In the genomic region with DNA sequence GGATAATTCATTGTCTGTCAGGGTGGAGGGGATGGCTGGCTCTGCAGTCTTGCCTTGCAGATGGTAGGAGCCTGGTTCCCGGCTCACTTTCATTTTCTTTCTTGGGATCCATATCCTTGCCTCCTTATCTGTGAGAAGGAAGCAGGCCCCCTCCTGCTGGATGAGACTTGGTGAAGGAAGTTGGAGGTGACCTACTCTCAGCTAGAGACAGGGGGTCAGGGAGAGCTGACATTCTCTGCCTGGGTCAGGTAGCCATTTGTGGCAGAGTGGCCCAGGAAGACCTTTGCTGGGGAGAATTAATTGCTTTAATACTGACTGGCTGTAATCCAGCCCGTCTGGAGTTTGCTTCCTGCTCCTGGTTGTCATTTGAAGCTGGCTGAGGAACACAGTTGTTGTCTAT, we compare ENCODE assay signal across 9 mouse cellular contexts.
DNase-seq lines count a peak whose midpoint lies in the region; ATAC-seq and TF ChIP-seq lines count a peak whose summit lies in the region.
"Had no signal": no experiment of that assay in that cellular context is flagged by ENCODE, and none has a peak within 500 bp of the region (broad histone marks: within the 10 kb centered on the region; RNA-seq: fewer than 3 reads in every experiment).

No protein-coding gene starts in this region.

- H3K4me2 ChIP-seq in forebrain, postnatal 0 days (ENCODE audit: low read depth), result no peak overlapping the region
- no peak overlapping the region for H3K4me2 ChIP-seq in liver, embryonic 11.5 days
- peak overlapping the region; percentile 8; the same call in 1 of the 2 replicates for H3K4me2 ChIP-seq in heart, embryonic 16.5 days (ENCODE audit: low read depth, low read length)

- no peak overlapping the region for H3K9ac ChIP-seq in forebrain, postnatal 0 days
- no peak overlapping the region for H3K9ac ChIP-seq in liver, embryonic 11.5 days (ENCODE audit: low read depth, low read length)
- H3K9ac ChIP-seq in heart, embryonic 16.5 days (ENCODE audit: low read length), result no peak overlapping the region

- ATAC-seq in forebrain, postnatal 0 days, result no peak; the same call in 1 of the 2 replicates
- 0 out of 2 replicates have a peak, but pooled peaks have one; percentile 31 for ATAC-seq in liver, embryonic 11.5 days (replicated peaks; ENCODE audit: low FRiP score)
- no peak for ATAC-seq in heart, embryonic 16.5 days (replicated peaks; ENCODE audit: extremely low read depth, insufficient read depth, low FRiP score)

- H3K27ac ChIP-seq in forebrain, embryonic 10.5 days, result 0 out of 2 replicates have a peak overlapping the region, but pooled peaks have one; percentile 15
- no peak overlapping the region for H3K27ac ChIP-seq in forebrain, postnatal 0 days (ENCODE audit: low read depth, low read length)
- no peak overlapping the region for H3K27ac ChIP-seq in liver, embryonic 11.5 days (ENCODE audit: low read depth, low read length)
- H3K27ac ChIP-seq in heart, embryonic 16.5 days (ENCODE audit: low read length), result peak overlapping the region; percentile 41

- H3K9me3 ChIP-seq in forebrain, embryonic 10.5 days, result no peaks in the 10 kb centered on the region
- H3K9me3 ChIP-seq in forebrain, postnatal 0 days (ENCODE audit: low read length), result no peaks in the 10 kb centered on the region
- no peaks in the 10 kb centered on the region for H3K9me3 ChIP-seq in liver, embryonic 11.5 days (ENCODE audit: control insufficient read depth, low read length)
- H3K9me3 ChIP-seq in heart, embryonic 16.5 days (replicated peaks; ENCODE audit: control insufficient read depth, low read length), result no peaks in the 10 kb centered on the region

- H3K36me3 ChIP-seq in forebrain, embryonic 10.5 days (replicated peaks), result no peaks in the 10 kb centered on the region
- no peaks in the 10 kb centered on the region for H3K36me3 ChIP-seq in forebrain, postnatal 0 days (ENCODE audit: insufficient read depth)
- H3K36me3 ChIP-seq in liver, embryonic 11.5 days (ENCODE audit: control insufficient read depth, insufficient read depth, low read length), result no peaks in the 10 kb centered on the region
- H3K36me3 ChIP-seq in heart, embryonic 16.5 days (ENCODE audit: control insufficient read depth, insufficient read depth), result no peaks in the 10 kb centered on the region

- TF ChIP-seq CTCF in forebrain, postnatal 0 days (IDR thresholded peaks at IDR 0.05; ENCODE audit: low read depth), result no peak

- no peaks in the 10 kb centered on the region for H3K27me3 ChIP-seq in forebrain, embryonic 10.5 days (ENCODE audit: poor library complexity, severe bottlenecking)
- no peaks in the 10 kb centered on the region for H3K27me3 ChIP-seq in forebrain, postnatal 0 days (ENCODE audit: insufficient read depth, low read length)
- no peaks in the 10 kb centered on the region for H3K27me3 ChIP-seq in liver, embryonic 11.5 days (replicated peaks; ENCODE audit: control insufficient read depth, insufficient read depth, low read length)
- no peaks in the 10 kb centered on the region for H3K27me3 ChIP-seq in heart, embryonic 16.5 days (ENCODE audit: control insufficient read depth, insufficient read depth, low read length)

- peaks cover 32% of the 10 kb centered on the region for H3K4me1 ChIP-seq in forebrain, embryonic 10.5 days
- H3K4me1 ChIP-seq in forebrain, postnatal 0 days (ENCODE audit: insufficient read depth), result peaks cover 9% of the 10 kb centered on the region; the same call in 1 of the 2 replicates
- peaks cover 7% of the 10 kb centered on the region for H3K4me1 ChIP-seq in liver, embryonic 11.5 days (replicated peaks; ENCODE audit: control insufficient read depth, insufficient read depth, low read length)
- peaks cover 38% of the 10 kb centered on the region for H3K4me1 ChIP-seq in heart, embryonic 16.5 days (ENCODE audit: control insufficient read depth, insufficient read depth, low read length)

- DNase-seq in forebrain, embryonic 10.5 days (ENCODE audit: extremely low spot score, low spot score), result no peak
- DNase-seq in forebrain, postnatal 0 days, result no peak
- DNase-seq in liver, embryonic 11.5 days (ENCODE audit: low spot score), result no peak
- DNase-seq in liver, result no peak
- DNase-seq in kidney, postnatal 36 days, result peak; percentile 36 to 53
- no peak for DNase-seq in testis, postnatal 10 days (ENCODE audit: low spot score)
- no peak for DNase-seq in gastrocnemius, adult 18-20 months (ENCODE audit: low spot score)
- DNase-seq: cerebellum, adult 9-10 months had no signal

- 56% methylated on average over 2 of the region's 2 CpGs for WGBS in forebrain, embryonic 10.5 days
- WGBS in forebrain, postnatal 0 days, result 40% methylated on average over 2 of the region's 2 CpGs
- WGBS in liver, embryonic 11.5 days, result 39% methylated on average over 2 of the region's 2 CpGs
- 34% methylated on average over 2 of the region's 2 CpGs for WGBS in heart, embryonic 16.5 days

- no peak overlapping the region for H3K4me3 ChIP-seq in forebrain, embryonic 10.5 days
- no peak overlapping the region for H3K4me3 ChIP-seq in forebrain, postnatal 0 days (ENCODE audit: low read depth, low read length)
- H3K4me3 ChIP-seq in liver, embryonic 11.5 days (ENCODE audit: low read depth, low read length), result no peak overlapping the region
- H3K4me3 ChIP-seq in heart, embryonic 16.5 days (ENCODE audit: low read length), result no peak overlapping the region

Comparison
In these comparisons a context has a peak if more than half of its experiments do, and no peak if none do; other contexts are left out.
1. H3K27ac ChIP-seq: peak in forebrain, embryonic 10.5 days (single experiment) and heart, embryonic 16.5 days (single experiment); none in forebrain, postnatal 0 days (single experiment) and liver, embryonic 11.5 days (single experiment).
2. DNase-seq: peak in kidney, postnatal 36 days (2 of 2); none in forebrain, embryonic 10.5 days (single experiment), forebrain, postnatal 0 days (single experiment), liver, embryonic 11.5 days (single experiment), liver (single experiment), testis, postnatal 10 days (single experiment) and gastrocnemius, adult 18-20 months (single experiment).